Mouse (Mus musculus) limb, embryonic 13.5 days (tissue): ENCODE data around the gene Phc1. TPM values are rescaled to one million over a fixed set of nuclear protein-coding genes. Genes with fewer than 3 reads are reported as not detected.

Experiments used
- ATAC-seq: fragments of 200-750 bp; cut with Nextera tagmentation; 2 replicates; pipeline ENCODE4 v1.8.0; 2017; ENCODE audit warnings: low read depth, moderate number of reproducible peaks, moderate TSS enrichment; ENCODE audit not compliant: low FRiP score
- H3K27ac ChIP-seq: fragments of 300-500 bp; sonication (generic); 2 replicates; pipeline ENCODE4 v1.5.1; 2015; ENCODE audit warnings: inconsistent platforms, mild to moderate bottlenecking, moderate library complexity
- H3K27me3 ChIP-seq: fragments of 300-500 bp; sonication (generic); 2 replicates; pipeline ENCODE4 v1.6.1; 2015; ENCODE audit warnings: mild to moderate bottlenecking, inconsistent platforms
- H3K36me3 ChIP-seq: fragments of 300-500 bp; sonication (generic); 2 replicates; pipeline ENCODE4 v1.6.1; 2015; ENCODE audit warnings: inconsistent platforms, mild to moderate bottlenecking, moderate library complexity
- H3K4me1 ChIP-seq: fragments of 300-500 bp; sonication (generic); 2 replicates; pipeline ENCODE4 v1.6.1; 2015; ENCODE audit warnings: inconsistent platforms
- H3K4me2 ChIP-seq: fragments of 300-500 bp; sonication (generic); replicated peaks from 2 replicates; pipeline ENCODE4 v1.6.1; 2015; ENCODE audit warnings: inconsistent platforms, mild to moderate bottlenecking, moderate library complexity
- H3K4me3 ChIP-seq: fragments of 300-500 bp; sonication (generic); 2 replicates; pipeline ENCODE4 v1.5.1; 2015; ENCODE audit warnings: moderate library complexity, mild to moderate bottlenecking, inconsistent platforms
- H3K9ac ChIP-seq: fragments of 300-500 bp; sonication (generic); 2 replicates; pipeline ENCODE4 v1.6.1; 2015; ENCODE audit warnings: mild to moderate bottlenecking, inconsistent platforms
- H3K9me3 ChIP-seq: fragments of 300-500 bp; sonication (generic); 2 replicates; pipeline ENCODE4 v1.6.1; 2016; ENCODE audit warnings: inconsistent platforms
- WGBS: fragments of 180-500 bp; shearing (Covaris S2); methylation state at CpG from one replicate; pipeline ENCODE4 v1.1.7; 2015; 5-methylcytosine and 5-hydroxymethylcytosine counted together
- polyA plus RNA-seq: library from polyadenylated mRNA; unstranded; fragments of >200 nt; fragmentation: Nextera tagmentation; extraction: Ambion mirVana; gene quantifications from 2 replicates; pipeline ENCODE4 v1.2.1, GENCODE M21; 2015

Phc1 gene
- polyA plus RNA-seq, 1 experiment from 2014 or later = 28.4 TPM

GRCm38 (mm10) chr6:122268561-122268960 is 71.8 kb downstream of the Phc1 start:
- WGBS = 46% methylated on average over 3 of the region's 3 CpGs
- peaks cover 4% of the 10 kb centered on the region; the same call in 1 of the 2 replicates for H3K4me1 ChIP-seq
- H3K9me3 ChIP-seq = no peaks in the 10 kb centered on the region

More at GRCm38 (mm10) chr6:122268561-122268960, 71.8 kb downstream of the Phc1 start:
- no peak overlapping the region for H3K27ac ChIP-seq
- H3K4me3 ChIP-seq = no peak overlapping the region
- H3K27me3 ChIP-seq = no peaks in the 10 kb centered on the region
- no peak for ATAC-seq
- H3K4me2 ChIP-seq = no peak overlapping the region
- H3K9ac ChIP-seq = no peak overlapping the region
- H3K36me3 ChIP-seq = no peaks in the 10 kb centered on the region

Other genes starting within 250 kb of the Phc1 start
- 0.22 and 0.27 TPM in 2 replicates for gene Klrg1, start 57.7 kb downstream of the Phc1 start, polyA plus RNA-seq
- 77.6 and 79.1 TPM in 2 replicates for gene M6pr, start 31.8 kb downstream of the Phc1 start, polyA plus RNA-seq
- 36.1 and 38.8 TPM in 2 replicates for gene Rimklb, start 158.2 kb upstream of the Phc1 start, polyA plus RNA-seq
- 6.6 and 6.8 TPM in 2 replicates for gene Mfap5, start 165.3 kb upstream of the Phc1 start, polyA plus RNA-seq
- 0.32 and 0.43 TPM in 2 replicates for gene Aicda, start 213.2 kb upstream of the Phc1 start, polyA plus RNA-seq